Mouse (Mus musculus): ENCODE data around the gene Pskh1. TPM values are rescaled to one million over a fixed set of nuclear protein-coding genes. Genes with fewer than 3 reads are reported as not detected.
A peak's percentile ranks its signal among the peaks of the same experiment; 100 is the strongest.

Pskh1 gene
- polyA plus RNA-seq, 1 experiment from 2014 or later, result 36.4 TPM

DNA sequence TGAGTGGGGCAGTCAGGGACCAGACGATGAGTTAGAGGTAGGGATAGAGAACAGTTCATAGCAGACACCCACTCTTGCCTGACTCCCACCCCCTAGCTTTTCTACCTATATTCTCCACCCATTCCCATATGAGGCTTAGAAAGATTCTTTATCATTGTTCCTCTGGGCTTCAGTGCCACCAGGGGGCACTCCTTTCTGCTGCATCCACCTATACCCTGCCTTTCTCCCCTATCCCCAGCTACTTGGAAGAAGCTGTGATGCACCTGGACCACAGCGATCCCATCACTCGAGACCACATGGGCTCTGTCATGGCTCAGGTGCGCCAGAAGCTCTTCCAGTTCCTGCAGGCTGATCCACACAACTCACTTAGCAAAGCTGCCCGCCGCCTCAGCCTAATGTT is 7.8 kb upstream of the Pskh1 start:
- in situ Hi-C loops (cut with MboI; ENCODE audit: low pct_unique_long_range_greater_than_20kb), result loop anchor here (5.0 kb wide), 1 partner anchor 35 kb away; no protein-coding TSS in a partner anchor
- TF ChIP-seq CTCF (IDR thresholded peaks at IDR 0.05), result no peak
- no peaks in the 10 kb centered on the region for H3K27me3 ChIP-seq
- no peak for DNase-seq (ENCODE audit: low read depth, low spot score)
- POLR2A ChIA-PET, result no interaction called here
- no peak for ATAC-seq
- CTCF ChIA-PET, result interaction anchor here (0.7 to 3.3 kb wide), 11 partner anchors 9 to 131 kb away, joined by 3 to 13 read pairs (median 4); partner anchors contain the start of gene Edc4

DNA sequence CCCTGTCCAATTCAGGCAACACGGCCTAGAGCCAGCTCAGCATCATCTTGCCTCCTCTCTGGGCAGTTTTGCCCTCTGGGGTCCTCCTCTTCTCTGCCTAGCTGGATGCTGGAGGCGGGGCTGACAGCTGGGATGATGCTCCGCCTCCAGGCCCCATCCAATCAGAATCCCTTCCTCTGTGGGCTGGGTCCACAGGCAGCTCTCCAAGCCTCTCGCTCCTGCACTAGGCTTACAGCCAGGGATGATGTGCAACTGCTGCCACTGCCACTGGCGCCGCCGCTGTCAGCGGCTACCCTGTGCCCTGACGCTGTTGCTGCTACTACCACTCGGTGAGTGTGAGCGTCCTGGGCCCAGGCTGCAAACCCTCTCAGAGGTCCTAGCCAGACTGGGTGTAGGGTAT is 6.9 kb upstream of the Pskh1 start, which contains the start of gene Nrn1l:
TSS of gene Nrn1l (plus strand) at position 229 of the 400 bp plus-strand sequence.
- ChIA-PET CTCF (interaction anchor here (1.2 to 2.3 kb wide), 4 partner anchors 10 to 32 kb away, joined by 3 to 8 read pairs (median 4); no protein-coding TSS in a partner anchor), POLR2A (no interaction called here)
- DNase-seq (ENCODE audit: low read depth, low spot score), result no peak
- TF ChIP-seq CTCF (IDR thresholded peaks at IDR 0.05), result no peak
- in situ Hi-C loops (cut with MboI; ENCODE audit: low pct_unique_long_range_greater_than_20kb), result loop anchor here (5.0 kb wide), 1 partner anchor 34 kb away; no protein-coding TSS in a partner anchor
- H3K27me3 ChIP-seq, result no peaks in the 10 kb centered on the region
- ATAC-seq, result peak; percentile 19

DNA sequence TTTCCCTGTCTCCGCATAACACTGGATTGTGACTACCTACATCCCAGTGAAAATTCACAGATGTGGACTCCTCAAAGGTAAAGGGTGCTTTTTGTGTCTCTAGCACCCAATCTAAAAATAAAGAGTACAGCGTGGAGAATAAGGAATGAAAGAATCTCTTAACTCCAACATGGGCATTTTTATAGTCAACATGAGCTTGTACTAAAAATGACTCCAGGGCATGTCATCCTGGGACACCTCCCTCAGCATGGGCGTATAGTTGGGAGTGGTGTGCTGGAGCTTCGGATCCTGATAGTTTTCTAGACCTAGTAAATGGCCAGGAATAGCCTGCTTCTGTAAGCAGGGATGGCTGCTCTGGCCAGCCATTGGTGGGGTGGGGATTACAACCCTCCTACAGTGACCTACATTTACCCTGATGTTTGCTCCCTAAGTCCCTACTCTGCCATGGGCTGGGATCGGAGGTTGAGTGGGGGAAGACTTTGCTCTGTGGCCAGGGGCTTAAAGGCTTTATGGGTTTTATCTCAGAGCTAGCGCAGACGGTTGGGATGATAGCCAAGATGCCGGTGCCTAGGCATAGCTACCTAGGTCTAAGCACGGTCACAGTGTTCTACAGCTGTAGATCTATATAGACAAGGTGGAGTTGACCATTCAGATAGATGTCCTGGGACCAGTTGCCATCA is 2.3 kb upstream of the Pskh1 start:
- in situ Hi-C loops (cut with MboI; ENCODE audit: low pct_unique_long_range_greater_than_20kb), result no loop called here
- CTCF ChIA-PET, result interaction anchor here (1.3 kb wide), 1 partner anchor 33 kb away, joined by 6 read pairs; no protein-coding TSS in a partner anchor
- ATAC-seq (no peak), DNase-seq (ENCODE audit: low read depth, low spot score) (no peak)
- no peak for TF ChIP-seq CTCF (IDR thresholded peaks at IDR 0.05)
- H3K27me3 ChIP-seq, result no peaks in the 10 kb centered on the region
- POLR2A ChIA-PET, result interaction anchor here (0.7 to 0.9 kb wide), 2 partner anchors 42 to 890 kb away, joined by 3 read pairs; no protein-coding TSS in a partner anchor

DNA sequence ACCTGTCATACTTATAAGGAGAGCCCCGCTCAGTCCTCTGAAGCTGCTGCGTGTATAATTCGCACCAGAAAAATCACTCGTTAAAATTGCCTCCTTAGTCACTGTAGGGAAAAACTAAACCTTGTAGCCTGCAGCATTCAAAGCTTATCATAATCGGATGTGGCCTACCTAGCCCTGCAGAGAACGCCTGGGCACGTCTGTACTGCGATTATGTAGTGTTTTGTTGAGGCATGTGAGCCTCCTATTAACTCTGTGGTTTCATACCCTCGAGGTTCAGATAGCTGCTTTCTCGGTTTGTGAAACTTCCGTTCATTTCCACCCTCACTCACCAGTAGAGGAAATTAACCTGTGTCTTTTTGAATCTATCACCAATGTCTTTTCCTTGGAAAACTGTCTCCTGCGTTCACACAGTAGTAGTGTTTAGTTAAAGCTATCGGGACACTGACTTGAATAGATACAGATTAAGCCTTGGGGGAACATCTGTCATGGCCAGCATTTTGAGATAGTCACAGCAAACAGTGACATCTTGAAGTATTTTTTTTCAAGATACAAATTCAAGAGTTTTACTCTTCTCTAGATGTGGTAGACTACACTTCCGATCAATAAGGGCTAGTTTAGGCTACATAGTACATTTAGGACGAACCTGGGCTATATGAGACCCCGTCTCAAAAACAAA is 838 bp downstream of the Pskh1 start:
- no peak for DNase-seq (ENCODE audit: low read depth, low spot score)
- ATAC-seq, result no peak
- TF ChIP-seq CTCF (IDR thresholded peaks at IDR 0.05), result no peak
- CTCF ChIA-PET, result interaction anchor here (0.8 to 1.5 kb wide), 2 partner anchors 23 to 46 kb away, joined by 3 read pairs; partner anchors contain the start of gene Thap11
- H3K27me3 ChIP-seq, result no peaks in the 10 kb centered on the region
- POLR2A ChIA-PET, result no interaction called here
- in situ Hi-C loops (cut with MboI; ENCODE audit: low pct_unique_long_range_greater_than_20kb), result no loop called here

DNA sequence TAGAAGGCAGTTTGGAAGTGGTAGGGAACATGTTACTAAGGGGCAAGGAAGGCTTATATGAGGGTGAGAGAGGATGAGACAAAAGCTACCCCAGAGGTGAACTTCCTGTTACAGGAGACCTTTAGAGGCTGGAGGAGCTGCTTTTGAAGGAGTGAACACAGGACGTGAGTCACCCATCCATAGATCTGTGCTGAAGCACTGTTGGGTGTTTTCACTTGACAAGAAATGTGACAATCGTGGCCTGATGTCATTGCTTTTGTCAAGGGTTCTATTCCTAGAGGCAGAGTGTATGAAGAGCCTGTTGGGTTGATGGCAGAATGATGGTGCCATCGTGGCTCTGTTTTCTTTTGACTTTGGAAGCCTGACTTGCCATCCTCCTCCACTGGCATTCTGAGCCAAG is 19.1 kb downstream of the Pskh1 start:
- POLR2A ChIA-PET, result interaction anchor here (0.8 kb wide), 1 partner anchor 11 kb away, joined by 3 read pairs; no protein-coding TSS in a partner anchor
- CTCF ChIA-PET, result interaction anchor here (0.9 to 4.6 kb wide), 5 partner anchors 11 to 36 kb away, joined by 3 to 19 read pairs (median 3); no protein-coding TSS in a partner anchor
- no peak for ATAC-seq
- H3K27me3 ChIP-seq, result no peaks in the 10 kb centered on the region
- TF ChIP-seq CTCF (IDR thresholded peaks at IDR 0.05), result no peak
- no peak for DNase-seq (ENCODE audit: low read depth, low spot score)
- in situ Hi-C loops (cut with MboI; ENCODE audit: low pct_unique_long_range_greater_than_20kb), result no loop called here

DNA sequence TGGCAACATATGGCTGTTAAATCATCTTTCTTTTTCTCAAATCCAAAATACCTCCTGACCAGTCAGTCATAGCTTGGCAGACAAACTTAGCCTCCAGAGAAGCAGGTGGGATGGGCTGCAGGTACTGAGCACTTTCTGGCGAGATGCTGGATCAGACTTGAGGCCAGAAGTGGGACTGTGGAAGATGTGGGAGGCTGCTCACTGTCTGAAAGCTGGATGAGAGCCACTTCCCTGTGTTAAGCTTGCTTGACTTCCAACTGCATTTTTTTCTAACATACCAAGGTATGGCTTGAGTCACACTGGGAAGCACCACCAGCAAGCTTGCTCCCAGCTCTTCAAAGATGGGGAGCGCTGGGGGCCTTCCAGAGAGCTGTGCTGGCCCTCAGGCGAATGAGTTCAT is 24.9 kb downstream of the Pskh1 start:
- ATAC-seq (no peak), DNase-seq (ENCODE audit: low read depth, low spot score) (no peak)
- POLR2A ChIA-PET, result no interaction called here
- no peak for TF ChIP-seq CTCF (IDR thresholded peaks at IDR 0.05)
- no peaks in the 10 kb centered on the region for H3K27me3 ChIP-seq
- in situ Hi-C loops (cut with MboI; ENCODE audit: low pct_unique_long_range_greater_than_20kb), result loop anchor here (5.0 kb wide), 1 partner anchor 33 kb away; the partner anchor contains the start of gene Nrn1l
- CTCF ChIA-PET, result interaction anchor here (1.0 to 3.0 kb wide), 6 partner anchors 8 to 70 kb away, joined by 3 to 11 read pairs (median 4); partner anchors contain the start of gene Thap11

DNA sequence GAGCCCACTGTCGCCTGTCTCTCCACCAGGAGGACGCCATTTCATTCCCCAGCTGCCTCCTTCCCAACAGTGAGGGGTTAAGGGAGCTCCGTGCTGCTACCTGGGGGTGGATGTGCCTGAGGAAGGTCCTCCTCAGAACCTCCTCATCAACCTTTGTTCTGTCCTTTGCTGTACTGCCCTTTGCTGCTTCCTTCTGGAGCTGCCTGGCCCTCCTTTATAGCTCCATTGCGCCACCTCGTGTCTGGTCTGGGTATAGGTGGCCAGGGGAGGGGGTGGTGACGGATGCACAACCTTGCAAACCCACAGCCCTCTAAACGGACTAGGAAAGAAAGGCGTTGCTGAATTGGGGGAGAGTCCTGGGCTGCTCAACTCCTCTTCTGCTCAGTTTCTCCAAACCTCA is 30.4 kb downstream of the Pskh1 start:
- POLR2A ChIA-PET, result interaction anchor here (0.6 to 1.2 kb wide), 2 partner anchors 11 to 76 kb away, joined by 3 read pairs; no protein-coding TSS in a partner anchor

DNA sequence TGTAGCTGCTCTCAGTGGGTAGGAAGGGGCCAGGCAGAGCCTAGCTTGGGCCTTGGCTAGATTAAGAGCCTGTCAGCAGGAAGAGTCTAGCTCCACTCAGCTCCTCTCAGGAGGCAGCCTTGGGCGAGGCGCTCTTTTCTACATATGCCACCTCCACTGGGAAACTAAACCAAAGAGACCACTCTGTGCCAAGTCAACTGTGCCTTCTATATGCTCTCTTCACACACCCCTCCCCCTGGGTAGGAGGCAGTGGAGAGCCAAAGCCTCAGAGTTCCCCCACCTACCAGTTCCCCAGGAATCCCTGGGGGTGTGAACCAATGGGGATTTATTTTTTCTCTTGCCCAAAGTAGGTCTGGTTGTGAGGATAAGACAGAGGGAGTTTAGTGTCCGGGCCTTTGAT is 31.0 kb downstream of the Pskh1 start:
- POLR2A ChIA-PET, result interaction anchor here (0.6 kb wide), 1 partner anchor 76 kb away, joined by 3 read pairs; no protein-coding TSS in a partner anchor

More for the DNA sequence above, 30.4 kb downstream of the Pskh1 start:
- CTCF ChIA-PET, result interaction anchor here (0.5 to 3.4 kb wide), 19 partner anchors 11 to 216 kb away, joined by 3 to 19 read pairs (median 5); partner anchors contain the start of gene Thap11
- in situ Hi-C loops (cut with MboI; ENCODE audit: low pct_unique_long_range_greater_than_20kb), result loop anchor here (10.0 kb wide), 1 partner anchor 216 kb away; no protein-coding TSS in a partner anchor
- DNase-seq (ENCODE audit: low read depth, low spot score) (no peak), ATAC-seq (peak; percentile 28)
- TF ChIP-seq CTCF (IDR thresholded peaks at IDR 0.05), result no peak
- no peaks in the 10 kb centered on the region for H3K27me3 ChIP-seq

DNA sequence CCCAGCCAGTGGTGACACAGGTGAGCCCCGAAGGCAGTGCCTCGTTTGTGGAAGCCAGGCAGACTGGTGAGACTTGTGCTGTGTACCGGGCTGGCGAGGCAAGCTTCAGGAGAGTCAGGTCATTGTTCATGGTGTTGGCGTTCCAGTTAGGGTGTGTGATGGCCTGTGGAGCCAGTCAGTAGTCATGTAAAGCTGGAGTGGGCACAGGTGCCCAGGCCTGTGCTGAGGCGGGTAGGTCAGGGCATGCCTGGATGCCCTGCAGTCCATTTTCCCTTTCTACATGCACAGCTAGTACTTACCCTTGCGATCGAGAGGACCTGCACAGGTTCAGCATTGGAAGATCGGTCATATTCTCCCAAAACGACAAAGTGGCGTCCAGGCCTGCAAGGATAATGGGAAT is 32.3 kb downstream of the Pskh1 start:
- TF ChIP-seq CTCF (IDR thresholded peaks at IDR 0.05), result no peak
- ATAC-seq (no peak), DNase-seq (ENCODE audit: low read depth, low spot score) (no peak)
- no peaks in the 10 kb centered on the region for H3K27me3 ChIP-seq
- ChIA-PET POLR2A (no interaction called here), CTCF (interaction anchor here (1.7 kb wide), 1 partner anchor 98 kb away, joined by 4 read pairs; no protein-coding TSS in a partner anchor)
- in situ Hi-C loops (cut with MboI; ENCODE audit: low pct_unique_long_range_greater_than_20kb), result loop anchor here (10.0 kb wide), 1 partner anchor 218 kb away; no protein-coding TSS in a partner anchor

More for the DNA sequence above, 31.0 kb downstream of the Pskh1 start:
- no peak for TF ChIP-seq CTCF (IDR thresholded peaks at IDR 0.05)
- no peak for ATAC-seq
- no peaks in the 10 kb centered on the region for H3K27me3 ChIP-seq
- no peak for DNase-seq (ENCODE audit: low read depth, low spot score)
- CTCF ChIA-PET, result interaction anchor here (0.5 to 3.4 kb wide), 13 partner anchors 13 to 217 kb away, joined by 3 to 19 read pairs (median 5); partner anchors contain the start of gene Thap11
- in situ Hi-C loops (cut with MboI; ENCODE audit: low pct_unique_long_range_greater_than_20kb), result loop anchor here (10.0 kb wide), 1 partner anchor 216 kb away; no protein-coding TSS in a partner anchor

DNA sequence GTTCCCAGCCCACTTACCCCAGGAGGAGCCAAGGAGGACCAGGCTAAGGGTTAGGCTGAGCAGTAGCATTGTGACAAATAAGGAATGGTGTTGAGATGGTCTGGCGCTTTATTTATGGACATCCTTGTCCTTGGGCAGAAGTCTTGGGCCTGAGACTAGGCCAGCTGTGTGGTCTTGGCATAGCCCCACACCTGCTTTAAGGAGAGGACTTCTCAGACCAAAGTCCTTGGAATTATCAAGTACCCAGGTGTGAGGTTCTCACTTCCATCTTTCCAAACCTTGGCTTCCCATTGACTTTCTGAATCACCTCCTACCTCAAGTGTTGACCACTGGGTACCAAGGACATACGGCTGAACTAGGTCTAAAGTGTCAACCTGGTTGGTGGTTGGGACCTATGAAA is 33.5 kb downstream of the Pskh1 start, which contains the start of gene Ctrl:
TSS of gene Ctrl (minus strand) at position 101 of the 400 bp plus-strand sequence.
- ChIA-PET CTCF (interaction anchor here (1.7 kb wide), 1 partner anchor 99 kb away, joined by 4 read pairs; no protein-coding TSS in a partner anchor), POLR2A (no interaction called here)
- TF ChIP-seq CTCF (IDR thresholded peaks at IDR 0.05), result no peak
- ATAC-seq, result no peak
- H3K27me3 ChIP-seq, result no peaks in the 10 kb centered on the region
- DNase-seq (ENCODE audit: low read depth, low spot score), result no peak
- in situ Hi-C loops (cut with MboI; ENCODE audit: low pct_unique_long_range_greater_than_20kb), result loop anchor here (10.0 kb wide), 1 partner anchor 219 kb away; no protein-coding TSS in a partner anchor
